Mouse (Mus musculus) ovary, postnatal 36 days (tissue): Measurements from ENCODE around the gene Qrich2.
"Not testable (repeated sequence)": the region's sequence is repeated elsewhere in the genome, so short reads cannot be mapped to it uniquely, and the experiment has no call there.

Experiments used
- DNase-seq: peaks from one replicate; pipeline ENCODE4 v3.0.0; 2022; ENCODE audit warnings: low spot score, mixed read lengths

Qrich2 gene

GRCm38 (mm10) chr11:116466141-116466540, at the start of gene Qrich2:
TSS of gene Qrich2 (minus strand) at chr11:116466241.
- DNase-seq, result no peak

GRCm38 (mm10) chr11:116515330-116516020, 49.4 kb upstream of the Qrich2 start:
- no peak for DNase-seq

GRCm38 (mm10) chr11:116513531-116514038, 47.5 kb upstream of the Qrich2 start:
- no peak for DNase-seq

GRCm38 (mm10) chr11:116512987-116513386, 46.9 kb upstream of the Qrich2 start:
- no peak for DNase-seq

- DNase-seq, result no peak
These were observed 46.1 kb upstream of the Qrich2 start for GRCm38 (mm10) chr11:116512154-116512553.

- DNase-seq, result no peak
These were observed 45.3 kb upstream of the Qrich2 start for GRCm38 (mm10) chr11:116511301-116511868.

GRCm38 (mm10) chr11:116508689-116509088, 42.6 kb upstream of the Qrich2 start:
- no peak for DNase-seq

GRCm38 (mm10) chr11:116506151-116506875, 40.3 kb upstream of the Qrich2 start:
- no peak for DNase-seq

- no peak for DNase-seq
These were observed 39.5 kb upstream of the Qrich2 start for GRCm38 (mm10) chr11:116505573-116505972.

GRCm38 (mm10) chr11:116504516-116504915, 38.5 kb upstream of the Qrich2 start:
- DNase-seq, result no peak

GRCm38 (mm10) chr11:116501005-116501746, 35.1 kb upstream of the Qrich2 start:
- DNase-seq, result no peak

- no peak for DNase-seq
These were observed 33.0 kb upstream of the Qrich2 start for GRCm38 (mm10) chr11:116499018-116499417.

GRCm38 (mm10) chr11:116498596-116498995, 32.6 kb upstream of the Qrich2 start:
- no peak for DNase-seq

GRCm38 (mm10) chr11:116497313-116497712, 31.3 kb upstream of the Qrich2 start:
- DNase-seq, result no peak

- peak; percentile 84 for DNase-seq
These were observed 28.6 kb upstream of the Qrich2 start for GRCm38 (mm10) chr11:116494474-116495174.

GRCm38 (mm10) chr11:116493795-116494252, 27.8 kb upstream of the Qrich2 start, which contains the start of gene Prpsap1:
TSS of gene Prpsap1 (minus strand) at chr11:116494202.
- peak; percentile 53 for DNase-seq

- no peak for DNase-seq
These were observed 27.1 kb upstream of the Qrich2 start for GRCm38 (mm10) chr11:116493191-116493590.

GRCm38 (mm10) chr11:116492507-116492906, 26.5 kb upstream of the Qrich2 start:
- DNase-seq, result not testable (repeated sequence)

- DNase-seq, result no peak
These were observed 25.3 kb upstream of the Qrich2 start for GRCm38 (mm10) chr11:116491338-116491737.

GRCm38 (mm10) chr11:116490232-116491107, 24.4 kb upstream of the Qrich2 start:
- peak; percentile 92 for DNase-seq
